Mouse (Mus musculus) 3134 (cell line): Measurements from ENCODE around the gene Slc9a2.
"Not testable (repeated sequence)": the region's sequence is repeated elsewhere in the genome, so short reads cannot be mapped to it uniquely, and the experiment has no call there.

Source experiments
- DNase-seq: peaks from one replicate; pipeline ENCODE4 v3.0.0-alpha.2; 2011; ENCODE audit warnings: low spot score; ENCODE audit not compliant: insufficient read length; ENCODE audit errors: extremely low read depth

Slc9a2 gene

DNA sequence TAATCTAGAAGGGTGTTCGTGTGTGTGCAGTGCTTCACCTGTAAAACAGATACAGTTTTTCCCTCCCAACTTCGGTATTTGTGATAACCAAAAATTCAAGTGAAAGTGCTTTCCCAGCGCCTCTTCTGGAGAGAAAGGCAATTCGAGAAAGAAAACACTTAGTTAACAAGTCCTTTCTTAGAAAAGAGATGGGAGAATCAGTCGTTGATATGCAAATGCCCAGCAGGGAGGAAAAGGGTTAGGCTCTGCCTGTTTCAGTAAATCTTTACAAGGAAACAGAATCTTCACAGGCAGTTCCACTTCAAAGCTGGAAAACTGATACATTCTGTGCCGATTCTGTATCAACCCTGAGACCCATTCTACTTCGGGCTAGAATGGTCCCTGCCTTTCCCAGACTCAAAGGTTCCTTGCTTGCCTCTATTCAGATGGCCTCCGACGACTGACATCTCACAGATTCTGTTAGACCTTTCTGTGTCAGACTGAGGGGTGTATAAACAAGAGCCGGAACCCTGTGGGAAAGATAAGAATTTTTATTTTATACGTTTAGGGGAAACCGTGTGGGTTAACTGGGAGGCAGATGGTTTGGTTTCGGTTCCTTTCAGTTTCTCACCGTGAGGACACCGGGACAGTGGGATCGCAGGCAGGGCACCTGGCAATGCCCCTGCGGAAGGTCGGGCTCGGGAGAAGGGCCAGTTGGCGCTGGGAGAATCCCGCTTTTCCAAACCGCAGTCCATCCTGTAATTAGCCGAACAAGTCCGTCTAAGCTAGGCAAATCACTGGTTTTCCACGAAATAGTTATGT, at the start of gene Slc9a2:
Gene Slc9a2, plus strand, starts transcription at position 508 of the 801 bp plus-strand sequence.
- DNase-seq = no peak

DNA sequence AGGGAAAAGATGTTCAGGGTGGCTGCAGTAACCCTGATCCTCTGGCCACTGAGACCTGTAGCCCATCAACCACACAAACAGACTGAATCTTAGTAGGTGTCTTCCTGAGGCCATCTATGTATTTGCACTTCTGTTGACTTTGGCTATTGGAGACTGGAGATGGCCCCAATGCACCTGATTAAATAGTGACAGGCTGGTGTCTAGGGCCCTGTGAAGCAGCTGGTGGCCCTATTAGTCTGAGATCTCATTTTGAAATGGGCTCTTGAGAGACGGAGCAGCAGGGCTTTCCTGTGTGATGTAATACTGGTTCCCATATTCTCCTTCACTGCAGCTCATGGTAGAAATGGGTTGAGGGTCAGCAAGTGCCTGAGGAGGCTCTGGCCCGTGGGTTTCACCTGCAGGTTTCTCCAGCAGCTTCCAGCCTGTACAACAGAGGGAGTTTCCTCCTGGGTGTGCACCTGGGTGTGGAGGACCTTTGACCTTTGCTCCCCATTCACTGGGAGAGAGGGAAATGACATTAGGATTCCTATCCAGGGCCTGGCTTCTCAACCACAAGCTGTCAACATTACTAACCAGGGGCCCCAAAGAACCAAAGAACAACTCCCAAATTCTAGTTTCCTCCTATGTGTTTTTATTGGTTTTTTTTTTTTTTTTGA, 47.8 kb upstream of the Slc9a2 start:
- no peak for DNase-seq

DNA sequence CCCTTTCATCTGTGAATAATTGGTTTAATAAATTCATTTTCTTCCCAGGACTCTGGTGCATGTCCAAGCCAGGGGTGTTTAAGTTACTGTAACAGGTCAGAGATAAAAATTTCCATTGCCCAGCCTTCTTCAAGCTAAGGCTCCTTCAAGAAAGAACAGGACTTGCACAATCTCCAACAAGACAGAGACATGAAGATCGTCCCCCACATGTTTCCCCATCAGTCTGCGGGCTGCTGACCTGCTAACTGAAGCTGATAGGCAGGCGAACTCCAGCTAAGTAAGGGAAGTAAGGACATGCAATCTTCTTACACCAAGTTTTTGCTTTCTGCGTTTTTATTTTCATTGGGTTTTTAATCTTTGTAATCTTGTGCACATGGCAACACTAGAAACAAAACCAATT, 45.8 kb upstream of the Slc9a2 start:
- DNase-seq = no peak

DNA sequence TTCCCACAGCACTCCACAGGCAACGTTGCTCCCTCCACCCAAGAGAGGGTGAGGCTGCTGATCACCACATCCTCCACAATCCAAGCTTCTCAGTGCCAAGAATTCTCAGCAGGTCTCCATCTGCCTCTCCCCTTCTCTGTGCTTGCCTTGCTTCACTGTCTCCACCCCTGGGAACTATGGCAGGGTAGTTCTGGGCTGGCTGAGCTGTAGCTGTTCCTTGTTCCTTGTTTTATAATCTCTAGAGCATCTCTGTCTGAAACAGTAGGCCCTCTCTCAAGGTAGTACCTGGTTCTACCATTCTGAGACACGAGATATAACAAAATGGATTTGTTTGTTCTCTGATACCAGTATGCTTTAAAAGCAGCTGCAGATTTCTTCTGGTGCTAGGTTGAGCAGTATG, 32.1 kb upstream of the Slc9a2 start:
- no peak for DNase-seq

DNA sequence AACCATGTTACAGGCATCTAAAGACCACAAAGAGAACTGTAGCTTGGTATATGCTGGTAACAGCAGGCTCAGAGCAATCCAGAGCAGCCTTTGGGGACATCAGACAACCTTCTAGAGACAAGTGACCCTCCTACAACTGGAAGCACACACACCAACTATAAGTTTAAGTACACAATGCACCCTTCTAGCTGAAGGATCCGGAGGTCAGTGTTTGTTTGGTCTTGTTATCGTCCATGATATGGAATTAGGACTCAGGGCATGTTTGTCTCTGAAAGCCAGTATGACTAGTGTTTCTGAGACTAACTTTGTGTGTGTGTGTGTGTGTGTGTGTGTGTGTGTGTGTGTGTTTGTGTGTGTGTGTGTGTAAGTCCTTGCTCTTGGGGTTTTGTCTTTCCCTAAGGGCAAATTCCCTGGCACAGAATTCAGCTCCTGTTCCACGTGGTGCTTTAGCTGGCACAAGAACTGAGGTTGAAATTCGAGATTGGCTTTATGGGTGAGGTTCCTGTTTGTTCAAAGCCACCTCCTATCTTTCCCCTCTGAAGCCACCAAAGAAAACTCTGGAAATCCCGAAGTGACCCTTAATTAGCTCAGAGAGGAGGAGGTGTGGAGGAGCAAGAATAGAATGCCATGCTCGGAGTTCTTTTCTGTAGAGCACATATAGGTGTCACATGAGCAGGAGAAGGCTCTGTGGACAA, 29.4 kb upstream of the Slc9a2 start:
- peak; percentile 11 for DNase-seq

DNA sequence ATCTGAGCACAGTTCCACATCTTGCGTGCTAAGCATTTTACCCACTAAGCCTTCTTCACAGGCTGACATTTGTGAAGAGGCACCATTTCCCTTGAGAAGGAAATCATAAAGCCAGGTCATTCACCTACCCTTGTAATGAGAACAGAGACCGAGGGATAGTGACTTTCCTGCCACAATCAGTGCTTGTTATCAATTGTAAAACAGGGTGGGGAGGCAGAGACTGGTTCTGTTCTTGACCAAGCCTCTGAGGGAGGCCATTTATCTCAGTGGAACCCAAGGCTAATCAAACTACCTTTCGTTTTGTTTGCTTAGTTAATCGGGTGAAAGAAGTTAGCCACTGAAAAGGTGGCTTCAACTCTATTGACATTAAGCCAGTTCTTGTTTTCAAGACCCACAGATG, 23.3 kb upstream of the Slc9a2 start:
- DNase-seq = no peak

DNA sequence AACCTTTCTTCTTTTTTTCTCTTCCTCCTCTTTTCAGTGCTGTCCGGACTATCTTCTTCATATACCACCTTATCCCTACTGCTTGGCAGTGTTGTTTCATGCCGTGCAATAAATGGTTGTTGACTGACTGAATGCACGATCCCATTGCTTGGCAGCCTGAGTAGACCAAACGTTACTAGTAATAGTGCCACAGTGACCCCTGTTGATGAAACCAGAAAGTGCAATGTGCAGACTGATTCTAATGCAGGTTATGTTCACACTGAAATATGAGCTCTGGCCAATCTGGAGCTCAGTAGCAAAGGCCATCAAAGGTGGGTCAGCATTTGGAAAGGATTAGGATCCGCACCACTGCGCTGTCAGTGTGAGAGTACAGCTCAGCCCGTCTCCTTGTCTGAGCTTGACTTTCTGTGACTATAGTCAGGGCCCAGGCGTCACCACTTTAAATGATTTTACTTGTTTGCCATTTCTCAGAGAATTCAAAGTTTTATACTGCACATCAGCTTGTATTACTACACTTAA, 22.3 kb upstream of the Slc9a2 start:
- DNase-seq = peak; percentile 18

DNA sequence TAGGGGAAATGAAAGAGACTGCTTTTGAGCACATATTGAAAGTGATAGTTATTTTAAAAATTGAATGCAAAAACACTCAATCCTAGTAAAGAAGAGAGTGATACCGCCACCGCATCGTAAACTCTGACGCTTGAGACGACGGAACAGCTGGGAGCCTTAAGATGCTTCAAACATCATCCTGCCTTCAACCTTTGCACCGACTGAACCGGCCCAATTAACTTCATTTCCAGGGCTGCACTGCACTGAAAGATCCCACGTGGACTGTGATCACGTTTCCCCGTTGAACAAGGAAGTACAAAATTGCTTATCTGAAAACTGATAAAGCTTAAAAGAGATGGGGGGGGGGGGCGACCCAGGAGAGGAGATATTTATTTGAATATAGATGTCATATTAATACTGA, 21.4 kb upstream of the Slc9a2 start:
- DNase-seq = no peak

DNA sequence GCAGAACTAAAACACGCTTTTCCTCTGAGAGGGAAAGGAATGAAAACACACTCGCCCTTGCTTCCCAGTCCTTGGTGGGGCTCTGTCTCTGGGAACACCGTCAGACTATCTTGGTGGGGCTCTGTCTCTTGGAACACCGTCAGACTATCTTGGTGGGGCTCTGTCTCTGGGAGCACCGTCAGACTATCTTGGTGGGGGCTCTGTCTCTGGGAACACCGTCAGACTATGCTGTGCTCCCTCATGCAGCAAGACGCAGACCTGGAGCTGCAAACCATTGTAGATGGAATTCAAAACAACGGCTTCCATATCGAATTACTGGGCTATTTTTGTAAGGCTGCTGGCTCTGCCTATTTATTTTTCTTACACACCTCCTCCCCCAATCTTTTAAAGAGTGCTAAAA, 20.9 kb upstream of the Slc9a2 start:
- no peak for DNase-seq

DNA sequence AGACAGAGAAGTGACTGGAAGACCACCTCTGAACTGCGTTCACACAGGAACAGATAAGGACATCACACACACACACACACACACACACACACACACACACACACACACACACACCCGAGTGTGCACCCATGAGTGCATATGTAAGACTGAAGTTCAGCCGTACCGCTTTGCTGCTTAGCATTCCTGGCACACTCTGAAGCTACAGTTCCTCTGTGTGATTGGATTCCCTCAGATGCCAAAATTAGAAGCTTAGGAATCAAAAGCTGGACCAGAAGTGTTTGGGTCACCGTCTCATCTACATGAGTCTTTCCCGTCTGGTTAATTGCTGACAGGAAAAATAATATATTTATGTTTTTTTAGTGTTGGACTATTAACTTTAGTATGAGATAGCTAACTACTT, 19.5 kb upstream of the Slc9a2 start:
- no peak for DNase-seq

DNA sequence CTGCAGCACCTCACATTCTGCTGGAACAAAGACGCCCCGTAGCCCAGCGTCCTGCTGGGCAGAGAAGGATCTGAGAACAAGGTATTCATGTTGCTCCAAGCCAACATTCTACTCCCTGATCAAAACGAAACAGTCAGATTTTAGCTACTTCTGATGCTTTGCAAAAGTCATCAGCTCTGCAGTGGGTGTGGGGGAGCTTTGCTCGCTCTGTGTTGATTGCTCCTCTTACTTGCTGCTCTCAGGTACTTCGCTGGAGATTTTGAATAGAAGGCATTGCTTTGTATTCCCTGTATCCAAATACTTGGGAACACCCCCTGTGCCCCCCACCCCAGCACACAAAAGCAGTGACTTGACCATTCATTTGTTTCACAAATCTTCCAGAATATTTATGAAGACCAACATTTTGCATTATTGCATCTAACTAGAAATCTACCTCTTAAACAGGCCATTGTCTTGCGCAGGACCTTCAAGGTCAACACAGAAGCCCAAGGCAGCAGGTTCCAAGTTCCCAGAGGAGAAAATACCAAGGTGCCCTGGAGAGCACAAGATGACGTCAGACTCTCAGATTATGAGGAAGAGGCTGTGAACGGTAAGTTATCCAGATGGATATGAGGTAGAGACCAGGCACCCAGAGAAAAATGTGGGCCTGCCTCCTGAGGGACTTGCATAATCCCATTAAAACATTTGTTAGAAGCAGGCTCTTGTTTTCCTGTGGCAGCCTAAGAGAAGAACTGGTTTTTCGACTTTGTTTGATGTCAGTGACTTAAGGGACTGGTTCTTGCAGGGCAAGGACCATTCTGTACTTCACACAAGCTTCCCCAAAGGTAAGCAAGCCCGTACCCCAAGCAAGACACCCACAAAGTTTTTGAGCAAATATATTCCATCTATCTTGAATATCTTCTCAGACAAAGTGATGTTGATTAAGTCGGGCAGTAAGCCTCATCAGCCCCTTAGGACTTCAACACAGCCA, 14.7 kb upstream of the Slc9a2 start:
- DNase-seq = no peak

DNA sequence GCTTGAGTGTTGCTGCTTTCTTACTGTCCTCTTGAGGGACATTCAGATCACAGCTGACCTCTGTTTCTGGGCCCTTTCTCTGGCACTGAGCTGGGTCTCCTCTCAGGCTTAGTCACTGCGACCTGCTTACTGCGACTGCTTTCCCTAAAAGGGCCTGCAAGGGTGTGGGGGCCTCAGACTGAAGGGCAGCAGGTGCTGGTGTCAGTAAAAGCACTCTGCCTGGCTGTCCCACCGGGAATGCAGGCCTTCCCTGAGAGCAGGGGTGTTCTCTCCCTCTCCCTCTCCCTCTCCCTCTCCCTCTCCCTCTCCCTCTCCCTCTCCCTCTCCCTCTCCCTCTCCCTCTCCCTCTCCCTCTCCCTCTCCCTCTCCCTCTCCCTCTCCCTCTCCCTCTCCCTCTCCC, 12.9 kb upstream of the Slc9a2 start:
- not testable (repeated sequence) for DNase-seq

DNA sequence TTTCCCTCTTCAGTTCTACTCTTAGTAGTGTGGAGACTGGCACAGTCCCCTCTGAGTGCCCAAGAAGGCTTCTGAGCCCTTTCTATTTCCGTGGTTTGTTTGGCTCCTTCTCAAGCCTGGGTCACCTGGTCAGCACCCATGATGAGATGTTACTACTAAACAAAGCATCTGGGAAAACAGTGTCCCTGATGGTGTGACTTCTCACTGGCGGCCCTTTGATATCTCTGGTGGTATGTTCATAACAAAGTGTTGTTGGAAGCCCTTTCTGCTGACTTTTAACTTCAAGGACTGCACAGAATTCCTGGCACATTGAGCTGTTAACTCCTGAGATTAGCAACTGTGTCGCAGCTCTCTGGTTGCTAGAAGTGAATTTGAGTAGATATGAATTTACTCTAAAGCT, 10.3 kb upstream of the Slc9a2 start:
- no peak for DNase-seq

DNA sequence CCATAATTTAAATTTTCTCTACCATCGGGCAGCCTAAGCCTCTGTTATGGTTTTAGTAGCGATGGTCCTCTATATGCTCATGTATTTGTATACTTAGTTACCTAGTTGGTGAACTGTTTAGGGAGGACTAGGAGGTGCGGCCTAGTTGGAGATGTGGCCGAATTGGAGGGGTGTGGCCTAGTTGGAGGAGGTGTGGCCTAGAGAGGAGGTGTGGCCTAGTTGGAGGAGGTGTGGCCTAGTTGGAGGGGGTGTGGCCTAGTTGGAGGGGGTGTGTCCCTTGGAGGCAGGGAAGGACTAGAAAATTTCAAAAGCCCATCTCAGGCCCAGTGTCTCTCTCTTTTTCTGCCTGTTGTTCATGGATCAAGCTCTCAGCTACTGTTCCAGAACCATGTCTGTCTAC, 8.9 kb upstream of the Slc9a2 start:
- DNase-seq = no peak

DNA sequence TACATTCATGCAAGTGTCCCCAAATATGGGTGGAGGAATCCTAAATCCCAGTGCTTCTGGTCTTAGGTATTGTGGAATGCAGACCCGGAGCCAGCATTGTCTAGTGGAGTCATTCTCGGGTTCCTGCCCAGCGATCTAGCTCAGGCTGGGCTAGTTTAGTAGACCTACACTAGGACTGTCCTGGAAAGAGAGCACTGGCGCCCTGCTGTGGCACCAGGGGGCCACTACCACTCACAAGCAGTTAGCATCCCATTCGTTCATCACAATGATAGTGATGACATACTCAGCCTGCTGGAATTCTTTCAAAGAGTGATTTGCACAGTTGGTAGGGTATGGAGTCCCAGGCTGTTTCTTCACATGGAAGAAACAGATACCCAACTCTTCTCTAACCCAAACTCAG, 3.1 kb upstream of the Slc9a2 start:
- DNase-seq = no peak

DNA sequence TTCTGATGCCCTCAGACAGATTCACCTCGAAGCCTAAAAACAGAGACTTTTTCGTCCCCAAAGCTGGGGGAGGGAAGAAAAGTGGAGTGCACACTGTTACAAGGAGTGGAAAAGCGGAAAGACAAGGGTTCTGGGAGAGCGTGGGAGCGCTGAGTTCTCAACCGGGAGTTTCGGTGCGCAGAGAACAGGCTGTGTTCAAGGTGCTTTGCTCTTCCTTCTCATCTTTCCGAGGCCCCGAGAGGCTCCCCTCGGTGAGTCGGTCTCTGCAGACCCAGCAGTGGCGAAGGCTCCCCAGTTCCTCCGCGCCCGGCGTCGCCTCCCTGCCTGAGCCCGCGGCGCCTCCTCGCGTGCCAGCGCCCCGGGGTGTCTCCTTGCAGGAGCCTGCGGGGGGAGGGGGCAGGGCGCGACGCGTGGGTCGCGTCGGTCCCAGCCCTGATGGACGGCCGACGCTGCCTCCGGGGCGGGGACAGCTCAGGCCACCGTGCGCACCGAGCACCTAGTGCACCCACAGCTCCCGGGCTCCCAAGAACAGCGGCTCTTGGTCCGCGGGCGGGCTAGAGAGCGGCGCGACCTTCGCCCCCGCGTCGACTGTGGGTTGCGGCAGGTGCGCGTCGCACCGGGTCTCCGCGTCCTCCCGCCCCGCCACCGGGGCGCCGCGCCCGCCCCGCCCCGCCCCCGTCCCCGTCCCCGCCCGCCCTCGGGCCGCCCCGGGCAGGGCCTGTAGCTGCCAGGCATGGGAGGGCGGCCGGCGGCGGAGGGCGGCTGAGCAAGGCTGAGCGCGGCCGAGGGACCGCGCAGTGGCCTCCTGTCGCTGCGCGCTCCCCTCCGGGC, 709 bp downstream of the Slc9a2 start:
- DNase-seq = no peak

DNA sequence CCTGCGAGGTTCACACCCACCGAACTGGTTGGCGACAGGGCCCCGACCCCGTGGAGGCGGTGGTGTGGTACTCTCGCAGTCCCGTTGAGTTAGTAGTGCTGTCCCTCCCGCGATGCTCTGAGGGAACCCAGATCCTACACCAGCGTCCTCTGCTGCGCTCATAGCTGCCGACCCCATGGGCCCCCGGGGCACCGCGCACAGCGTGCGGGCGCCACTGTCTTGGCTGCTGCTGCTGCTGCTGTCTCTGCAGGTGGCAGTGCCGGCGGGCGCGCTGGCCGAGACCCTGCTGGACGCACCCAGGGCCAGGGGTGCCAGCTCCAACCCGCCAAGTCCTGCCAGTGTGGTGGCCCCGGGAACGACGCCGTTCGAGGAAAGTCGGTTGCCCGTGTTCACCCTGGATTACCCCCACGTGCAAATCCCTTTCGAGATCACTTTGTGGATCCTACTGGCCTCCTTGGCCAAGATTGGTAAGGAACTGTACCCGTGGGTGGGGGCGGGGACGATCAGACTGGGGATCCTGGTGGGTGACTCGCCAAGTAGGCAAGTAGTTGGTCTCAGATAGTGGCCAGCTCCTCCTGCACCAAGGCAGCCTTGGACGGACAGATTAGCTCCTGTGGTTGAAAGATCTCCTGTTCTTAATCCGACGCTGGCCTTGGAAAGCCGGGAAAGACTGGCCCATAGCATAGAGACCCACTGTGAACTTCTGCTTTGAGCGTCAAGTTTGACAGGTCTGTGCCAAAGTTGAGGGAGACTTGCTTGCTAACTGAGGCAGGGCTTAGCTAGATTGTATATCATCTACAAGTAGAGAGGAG, 1.5 kb downstream of the Slc9a2 start:
- DNase-seq = peak; percentile 11

DNA sequence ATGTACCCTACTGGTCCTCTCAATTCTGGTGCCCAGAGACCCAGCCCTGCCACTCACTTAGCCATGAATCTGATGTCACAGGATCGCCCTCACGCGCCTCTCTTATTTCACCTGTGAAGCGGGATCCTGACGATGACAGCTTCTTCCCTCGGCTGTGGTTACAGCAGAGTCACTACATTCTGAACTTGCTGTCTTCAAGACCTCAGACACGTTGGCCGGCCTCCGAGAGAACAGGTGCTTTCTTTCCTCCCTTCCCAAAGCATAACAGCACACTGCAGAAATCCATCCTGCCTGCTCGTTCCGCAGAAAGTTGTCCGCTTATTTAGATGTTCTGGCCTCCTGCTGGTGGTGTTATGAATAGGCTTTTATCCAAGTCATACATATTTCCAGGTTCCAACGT, 13.9 kb downstream of the Slc9a2 start:
- DNase-seq = no peak

DNA sequence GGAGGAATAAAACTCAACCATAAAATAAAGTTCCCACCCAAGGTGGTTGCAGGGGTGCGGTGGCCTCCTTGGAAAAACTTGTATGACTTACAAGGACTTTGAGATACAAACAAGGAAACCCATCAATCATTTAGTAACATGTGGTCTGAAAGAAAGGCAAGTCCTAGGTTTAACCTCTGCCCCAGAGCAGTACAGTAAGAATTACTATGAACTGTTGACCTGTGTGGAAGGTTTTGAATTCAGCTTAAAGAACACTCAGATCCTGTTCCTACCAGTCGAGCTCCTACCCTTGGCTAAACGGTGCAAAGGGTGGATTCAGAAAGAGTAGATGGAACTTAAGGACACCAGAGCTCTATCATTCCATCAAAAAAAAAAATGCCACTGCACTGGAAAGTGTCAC, 16.1 kb downstream of the Slc9a2 start:
- DNase-seq = no peak
